In the genomic region with DNA sequence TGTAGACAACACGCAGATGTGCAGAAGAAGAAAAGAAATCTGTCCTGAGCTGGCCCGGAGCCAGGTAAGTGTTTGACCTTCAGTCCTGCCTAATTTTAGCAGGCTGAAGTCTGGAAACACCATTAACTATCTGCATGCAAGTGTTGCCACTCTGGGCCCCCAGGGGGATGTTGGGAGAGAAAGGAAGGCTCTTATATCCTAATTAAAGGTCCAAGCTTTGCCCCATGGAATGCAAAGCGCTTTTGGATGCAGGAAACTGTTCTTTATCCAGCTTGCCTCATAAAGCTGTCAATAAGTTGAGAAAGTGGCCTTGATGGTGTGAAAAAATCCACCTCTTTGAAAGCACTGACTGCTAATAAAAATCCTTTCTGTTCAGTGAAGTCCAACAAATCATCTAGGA, we compare ENCODE assay signal across 18 mouse cellular contexts.
DNase-seq lines count a peak whose midpoint lies in the region; ATAC-seq and TF ChIP-seq lines count a peak whose summit lies in the region.
"Had no signal": no experiment of that assay in that cellular context is flagged by ENCODE, and none has a peak within 500 bp of the region (broad histone marks: within the 10 kb centered on the region; RNA-seq: fewer than 3 reads in every experiment).

No protein-coding gene starts in this region.

- H3K4me3 ChIP-seq in hindbrain, postnatal 0 days (ENCODE audit: low read length), result no peak overlapping the region
- H3K4me3 ChIP-seq in hindbrain, embryonic 13.5 days, result no peak overlapping the region
- no peak overlapping the region for H3K4me3 ChIP-seq in embryonic facial prominence, embryonic 14.5 days (ENCODE audit: low read depth, low read length)
- H3K4me3 ChIP-seq: embryonic facial prominence, embryonic 12.5 days; forebrain, embryonic 12.5 days; gastrocnemius, adult 2 months; hindbrain, embryonic 15.5 days had no signal

- no peak for ATAC-seq in hindbrain, postnatal 0 days
- no peak for ATAC-seq in hindbrain, embryonic 13.5 days (ENCODE audit: low FRiP score)
- ATAC-seq in embryonic facial prominence, embryonic 14.5 days (ENCODE audit: low read depth), result no peak
- ATAC-seq: liver, postnatal 0 days had no signal

- DNase-seq in adrenal gland, postnatal 25 days, result peak; percentile 3
- no peak for DNase-seq in adrenal gland, adult 18-20 months (ENCODE audit: low spot score in 2 of 2)
- peak; percentile 12 for DNase-seq in hindbrain, postnatal 0 days (ENCODE audit: low spot score)
- DNase-seq in adrenal gland, postnatal 36 days, result peak; percentile 5 to 6
- peak; percentile 32 for DNase-seq in embryonic facial prominence, embryonic 14.5 days (ENCODE audit: low spot score)
- DNase-seq in layer of hippocampus, adult 11-12 months (ENCODE audit: low spot score), result no peak
- DNase-seq in lung, postnatal 14 days, result no peak
- DNase-seq: cerebellum, adult 18-20 months; gastrocnemius, adult 2 months; kidney, adult 2 months; left cerebral cortex, postnatal 4 days; liver, postnatal 0 days; right cerebral cortex, postnatal 14 days; thymus, adult 2 months had no signal

- no peak overlapping the region for H3K4me2 ChIP-seq in hindbrain, postnatal 0 days (ENCODE audit: low read depth, low read length)
- no peak overlapping the region for H3K4me2 ChIP-seq in hindbrain, embryonic 13.5 days
- H3K4me2 ChIP-seq in embryonic facial prominence, embryonic 14.5 days (ENCODE audit: low read depth, low read length), result no peak overlapping the region
- H3K4me2 ChIP-seq: embryonic facial prominence, embryonic 12.5 days; forebrain, embryonic 12.5 days; hindbrain, embryonic 15.5 days had no signal

- H3K27me3 ChIP-seq in hindbrain, postnatal 0 days (ENCODE audit: insufficient read depth, low read length), result no peaks in the 10 kb centered on the region
- no peaks in the 10 kb centered on the region for H3K27me3 ChIP-seq in hindbrain, embryonic 13.5 days
- no peaks in the 10 kb centered on the region for H3K27me3 ChIP-seq in embryonic facial prominence, embryonic 14.5 days (replicated peaks; ENCODE audit: control insufficient read depth, insufficient read depth, low read length)
- H3K27me3 ChIP-seq: embryonic facial prominence, embryonic 12.5 days; hindbrain, embryonic 15.5 days had no signal

- H3K9me3 ChIP-seq in hindbrain, postnatal 0 days (ENCODE audit: low read length), result no peaks in the 10 kb centered on the region
- no peaks in the 10 kb centered on the region for H3K9me3 ChIP-seq in hindbrain, embryonic 13.5 days
- H3K9me3 ChIP-seq in embryonic facial prominence, embryonic 14.5 days (ENCODE audit: control insufficient read depth, low read length), result no peaks in the 10 kb centered on the region
- H3K9me3 ChIP-seq: embryonic facial prominence, embryonic 12.5 days; forebrain, embryonic 12.5 days; hindbrain, embryonic 15.5 days had no signal

- no peak for TF ChIP-seq CTCF in hindbrain, postnatal 0 days (IDR thresholded peaks at IDR 0.05; ENCODE audit: low read depth)

- 73% methylated on average over 3 of the region's 3 CpGs for WGBS in hindbrain, postnatal 0 days
- WGBS in hindbrain, embryonic 13.5 days, result 76% methylated on average over 3 of the region's 3 CpGs
- 42% methylated on average over 3 of the region's 3 CpGs for WGBS in embryonic facial prominence, embryonic 14.5 days

- H3K36me3 ChIP-seq in hindbrain, postnatal 0 days (ENCODE audit: insufficient read depth, low read length), result no peaks in the 10 kb centered on the region
- no peaks in the 10 kb centered on the region for H3K36me3 ChIP-seq in hindbrain, embryonic 13.5 days
- no peaks in the 10 kb centered on the region for H3K36me3 ChIP-seq in embryonic facial prominence, embryonic 14.5 days (ENCODE audit: control insufficient read depth, insufficient read depth, low read length)
- H3K36me3 ChIP-seq: embryonic facial prominence, embryonic 12.5 days; forebrain, embryonic 12.5 days; hindbrain, embryonic 15.5 days had no signal

- H3K27ac ChIP-seq in hindbrain, postnatal 0 days, result no peak overlapping the region
- no peak overlapping the region for H3K27ac ChIP-seq in hindbrain, embryonic 13.5 days
- no peak overlapping the region for H3K27ac ChIP-seq in embryonic facial prominence, embryonic 14.5 days (replicated peaks; ENCODE audit: low read depth, low read length)
- H3K27ac ChIP-seq: embryonic facial prominence, embryonic 12.5 days; forebrain, embryonic 12.5 days; gastrocnemius, adult 2 months; hindbrain, embryonic 15.5 days had no signal

- H3K4me1 ChIP-seq in hindbrain, postnatal 0 days (ENCODE audit: insufficient read depth, low read length), result no peaks in the 10 kb centered on the region
- H3K4me1 ChIP-seq in hindbrain, embryonic 13.5 days (replicated peaks), result peaks cover 5% of the 10 kb centered on the region; the same call in 1 of the 2 replicates
- H3K4me1 ChIP-seq in embryonic facial prominence, embryonic 14.5 days (ENCODE audit: control insufficient read depth, insufficient read depth, low read length), result peaks cover 24% of the 10 kb centered on the region

- no peak overlapping the region for H3K9ac ChIP-seq in hindbrain, postnatal 0 days (replicated peaks; ENCODE audit: low read length)
- no peak overlapping the region for H3K9ac ChIP-seq in hindbrain, embryonic 13.5 days
- no peak overlapping the region for H3K9ac ChIP-seq in embryonic facial prominence, embryonic 14.5 days (ENCODE audit: low read depth, low read length)
- H3K9ac ChIP-seq: embryonic facial prominence, embryonic 12.5 days; forebrain, embryonic 12.5 days; hindbrain, embryonic 15.5 days; liver, postnatal 0 days had no signal

Comparison
In these comparisons a context has a peak if more than half of its experiments do, and no peak if none do; other contexts are left out.
1. DNase-seq: peak in adrenal gland, postnatal 25 days (single experiment), hindbrain, postnatal 0 days (single experiment), adrenal gland, postnatal 36 days (2 of 2) and embryonic facial prominence, embryonic 14.5 days (single experiment); none in adrenal gland, adult 18-20 months (0 of 2), layer of hippocampus, adult 11-12 months (single experiment) and lung, postnatal 14 days (single experiment).